Comparison of ENCODE assay signal across 9 mouse cellular contexts in genomic region chr10:41071696-41072095, GRCm38 (mm10). TPM values are rescaled to one million over a fixed set of nuclear protein-coding genes. Genes with fewer than 3 reads are reported as not detected.
DNase-seq lines count a peak whose midpoint lies in the region; ATAC-seq and TF ChIP-seq lines count a peak whose summit lies in the region.
"Had no signal": no experiment of that assay in that cellular context is flagged by ENCODE, and none has a peak within 500 bp of the region (broad histone marks: within the 10 kb centered on the region; RNA-seq: fewer than 3 reads in every experiment).

No protein-coding gene starts in this region.

- H3K9me3 ChIP-seq in heart, embryonic 13.5 days, result no peaks in the 10 kb centered on the region
- no peaks in the 10 kb centered on the region for H3K9me3 ChIP-seq in ES-E14 (ENCODE audit: control insufficient read depth, insufficient read depth, low read depth, low read length)
- H3K9me3 ChIP-seq in embryonic facial prominence, embryonic 10.5 days, result no peaks in the 10 kb centered on the region
- no peaks in the 10 kb centered on the region for H3K9me3 ChIP-seq in hindbrain, embryonic 16.5 days (ENCODE audit: control insufficient read depth, low read length)
- H3K9me3 ChIP-seq in midbrain, embryonic 10.5 days (replicated peaks), result no peaks in the 10 kb centered on the region

- H3K4me3 ChIP-seq in heart, embryonic 13.5 days, result peak overlapping the region; percentile 34
- H3K4me3 ChIP-seq in ES-E14 (ENCODE audit: insufficient read depth in 1 of 2, low read depth in 1 of 2, low read length in 2 of 2, poor library complexity in 1 of 2, severe bottlenecking in 1 of 2), result peak overlapping the region; percentile 38 to 59
- H3K4me3 ChIP-seq in embryonic facial prominence, embryonic 10.5 days, result peak overlapping the region; percentile 48
- peak overlapping the region; percentile 62 for H3K4me3 ChIP-seq in hindbrain, embryonic 16.5 days (ENCODE audit: low read length)
- H3K4me3 ChIP-seq in midbrain, embryonic 10.5 days, result peak overlapping the region; percentile 61

- DNase-seq in heart, adult 8-10 months (ENCODE audit: low spot score), result no peak
- peak; percentile 85 for DNase-seq in ES-E14 (ENCODE audit: low read depth, low spot score)
- DNase-seq in embryonic facial prominence, embryonic 10.5 days (ENCODE audit: low spot score), result peak; percentile 84
- DNase-seq in midbrain, embryonic 10.5 days (ENCODE audit: low spot score), result peak; percentile 76
- no peak for DNase-seq in gastrocnemius, postnatal 25 days

- 3% methylated on average over 11 of the region's 11 CpGs for WGBS in heart, embryonic 13.5 days
- 3% methylated on average over 11 of the region's 11 CpGs for WGBS in embryonic facial prominence, embryonic 10.5 days
- 3% methylated on average over 11 of the region's 11 CpGs for WGBS in hindbrain, embryonic 16.5 days
- WGBS in midbrain, embryonic 10.5 days, result 3% methylated on average over 11 of the region's 11 CpGs

- in situ Hi-C loops in ES-E14 (cut with MboI; ENCODE audit: low sequenced_read_pairs in 2 of 2, unreplicated experiment in 2 of 2), result no loop called here

- H3K4me1 ChIP-seq in heart, embryonic 13.5 days, result peaks cover 12% of the 10 kb centered on the region
- peaks cover 0 to 5% of the 10 kb centered on the region in 2 experiments; a peak in 1 of 4 replicates for H3K4me1 ChIP-seq in ES-E14 (ENCODE audit: control insufficient read depth in 2 of 2, insufficient read depth in 2 of 2, low read length in 2 of 2, poor library complexity in 1 of 2)
- H3K4me1 ChIP-seq in embryonic facial prominence, embryonic 10.5 days, result peaks cover 22% of the 10 kb centered on the region
- peaks cover 17% of the 10 kb centered on the region for H3K4me1 ChIP-seq in hindbrain, embryonic 16.5 days (ENCODE audit: control insufficient read depth, insufficient read depth, low read depth, low read length)
- peaks cover 24% of the 10 kb centered on the region for H3K4me1 ChIP-seq in midbrain, embryonic 10.5 days

- H3K4me2 ChIP-seq in heart, embryonic 13.5 days, result peak overlapping the region; percentile 58
- H3K4me2 ChIP-seq in hindbrain, embryonic 16.5 days (ENCODE audit: low read length), result peak overlapping the region; percentile 96

- H3K36me3 ChIP-seq in heart, embryonic 13.5 days, result no peaks in the 10 kb centered on the region
- H3K36me3 ChIP-seq in ES-E14 (ENCODE audit: control insufficient read depth, insufficient read depth, low read length, poor library complexity, severe bottlenecking), result no peaks in the 10 kb centered on the region
- no peaks in the 10 kb centered on the region for H3K36me3 ChIP-seq in embryonic facial prominence, embryonic 10.5 days (replicated peaks)
- no peaks in the 10 kb centered on the region for H3K36me3 ChIP-seq in hindbrain, embryonic 16.5 days (ENCODE audit: control insufficient read depth, insufficient read depth, low read length)
- H3K36me3 ChIP-seq in midbrain, embryonic 10.5 days, result no peaks in the 10 kb centered on the region

- H3K27ac ChIP-seq in heart, embryonic 13.5 days (replicated peaks), result no peak overlapping the region
- no peak overlapping the region for H3K27ac ChIP-seq in ES-E14 (ENCODE audit: insufficient read depth, low read depth, low read length, poor library complexity, severe bottlenecking)
- no peak overlapping the region for H3K27ac ChIP-seq in embryonic facial prominence, embryonic 10.5 days (replicated peaks)
- no peak overlapping the region for H3K27ac ChIP-seq in hindbrain, embryonic 16.5 days (ENCODE audit: low read depth, low read length)
- H3K27ac ChIP-seq in midbrain, embryonic 10.5 days (replicated peaks), result no peak overlapping the region

- H3K9ac ChIP-seq in heart, embryonic 13.5 days, result no peak overlapping the region
- H3K9ac ChIP-seq in ES-E14 (ENCODE audit: insufficient read depth, low read depth, low read length, poor library complexity, severe bottlenecking), result no peak overlapping the region
- H3K9ac ChIP-seq in hindbrain, embryonic 16.5 days (ENCODE audit: low read depth, low read length), result peak overlapping the region; percentile 65

- H3K27me3 ChIP-seq in heart, embryonic 13.5 days (replicated peaks), result peaks cover 68% of the 10 kb centered on the region
- peaks cover 51% of the 10 kb centered on the region for H3K27me3 ChIP-seq in embryonic facial prominence, embryonic 10.5 days (replicated peaks; ENCODE audit: low read depth, poor library complexity, severe bottlenecking)
- peaks cover 9% of the 10 kb centered on the region for H3K27me3 ChIP-seq in hindbrain, embryonic 16.5 days (replicated peaks; ENCODE audit: control insufficient read depth, insufficient read depth, low read length)
- peaks cover 47% of the 10 kb centered on the region for H3K27me3 ChIP-seq in midbrain, embryonic 10.5 days (ENCODE audit: low read depth, poor library complexity, severe bottlenecking)

- no peak for ATAC-seq in heart, embryonic 13.5 days (ENCODE audit: extremely low read depth, insufficient number of reproducible peaks, low FRiP score, low TSS enrichment)
- peak; percentile 41 for ATAC-seq in hindbrain, embryonic 16.5 days
- no peak for ATAC-seq in frontal cortex, adult (ENCODE audit: low TSS enrichment)
- ATAC-seq: Patski had no signal

TF ChIP-seq in ES-E14, 5 proteins besides CTCF, POLR2A, EP300 and RAD21:
- no peak for TF ChIP-seq CHD2 (IDR thresholded peaks at IDR 0.05; ENCODE audit: low read depth, low read length)
- TF ChIP-seq ZNF384 (IDR thresholded peaks at IDR 0.05; ENCODE audit: low read depth, low read length), result no peak
- TF ChIP-seq ZC3H11A (IDR thresholded peaks at IDR 0.05; ENCODE audit: borderline replicate concordance, low read depth, low read length), result no peak
- TF ChIP-seq HCFC1 (IDR thresholded peaks at IDR 0.05; ENCODE audit: borderline replicate concordance, insufficient read depth, low read length), result no peak
TF ChIP-seq in ES-E14: peak in this region for 0.

RNA-seq across cellular contexts. Expression of gene Gpr6, which starts 0.4 kb away (rescaled TPM):
- polyA plus RNA-seq in heart, embryonic 13.5 days (2015; fragmentation: Nextera tagmentation; extraction: Ambion mirVana), result not detected in 2 replicates
- total RNA-seq in heart, adult 8-10 months (2022), result not detected
- not detected in 2 replicates for total RNA-seq in ES-E14 (2012; rRNA removed)
- not detected in 2 replicates for polyA plus RNA-seq in embryonic facial prominence, embryonic 10.5 days (2016; fragmentation: Nextera tagmentation; extraction: Ambion mirVana)
- polyA plus RNA-seq in hindbrain, embryonic 16.5 days (2015; fragmentation: Nextera tagmentation; extraction: Ambion mirVana), result 1.5 and 1.7 TPM in 2 replicates
- polyA plus RNA-seq in midbrain, embryonic 10.5 days (2016; fragmentation: Nextera tagmentation; extraction: Ambion mirVana), result not detected in 2 replicates
- not detected for total RNA-seq in gastrocnemius, postnatal 25 days (2021)
- polyA plus RNA-seq: Patski had no signal

Comparison
In these comparisons a context has a peak if more than half of its experiments do, and no peak if none do; other contexts are left out.
1. DNase-seq: peak in ES-E14 (single experiment), embryonic facial prominence, embryonic 10.5 days (single experiment) and midbrain, embryonic 10.5 days (single experiment); none in heart, adult 8-10 months (single experiment) and gastrocnemius, postnatal 25 days (single experiment).
2. Peak in every context shown above with its lines, with median percentiles within 50 percentile points of each other: H3K4me3 ChIP-seq.